Mouse (Mus musculus) kidney, adult 11 months (tissue): ENCODE measurements at regions not wholly inside any gene's neighbourhood (a gene's known extent, or its start where the extent isn't known, plus 50 kb on each side); places are given as distances from the start of the nearest gene placed in this dataset.
A peak's percentile ranks its signal among the peaks of the same experiment; 100 is the strongest.

Experiments used
- DNase-seq: peaks from one replicate; pipeline ENCODE4 v3.0.0; 2022

DNA sequence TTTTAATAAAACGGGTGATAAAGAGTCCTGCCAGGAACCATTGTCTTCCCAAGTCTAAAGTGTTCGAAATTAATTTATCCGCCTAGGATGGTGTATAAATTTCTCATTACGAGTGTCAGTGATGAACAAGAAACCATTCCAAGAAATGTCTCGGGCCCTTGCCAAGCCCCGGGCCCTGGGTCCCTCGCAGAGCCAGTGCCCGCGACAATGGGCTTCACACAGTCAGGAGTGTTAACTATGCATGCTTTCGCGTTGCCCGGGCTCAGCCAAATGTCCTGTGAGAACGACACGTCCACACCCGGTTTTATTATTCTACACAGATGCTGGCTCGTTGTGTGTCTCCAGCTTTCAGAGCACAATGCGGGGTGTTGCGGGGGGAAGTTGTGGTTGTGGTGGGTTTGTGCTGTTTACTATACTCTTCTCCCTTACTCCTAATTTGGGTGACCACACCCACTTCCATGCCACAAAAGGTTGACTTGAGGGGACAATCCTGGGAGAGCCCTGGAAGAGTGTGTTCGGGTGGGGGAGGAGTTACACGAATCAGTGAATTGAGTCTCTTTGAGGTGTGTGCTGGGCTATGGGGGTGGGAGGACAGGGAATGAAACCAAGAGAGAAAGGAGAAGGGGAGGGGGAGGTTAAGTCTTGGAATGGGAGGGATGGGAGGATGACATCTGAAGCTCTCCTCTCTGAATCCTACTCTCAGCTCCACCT is 166.5 kb downstream of the Inhbb start:
- DNase-seq: no peak

DNA sequence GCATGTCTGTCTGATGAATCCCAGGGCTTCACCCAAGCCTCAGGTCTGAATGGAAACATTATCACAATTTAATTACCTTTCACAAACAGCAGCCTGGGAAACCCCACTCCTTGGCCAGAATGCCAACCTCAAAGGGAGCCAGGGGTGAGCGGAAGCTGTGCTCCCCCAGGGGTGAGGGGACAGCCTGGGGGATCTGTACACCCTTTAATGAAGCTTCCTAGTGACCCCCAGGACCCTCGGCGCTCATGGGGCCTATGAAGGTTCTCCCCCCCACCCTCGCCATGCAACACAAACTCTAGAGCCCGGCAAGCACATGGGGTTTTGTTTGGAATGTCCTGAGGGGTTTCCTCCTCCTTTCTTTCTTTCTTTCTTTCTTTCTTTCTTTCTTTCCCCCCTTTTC is 167.1 kb downstream of the Inhbb start:
- no peak for DNase-seq

DNA sequence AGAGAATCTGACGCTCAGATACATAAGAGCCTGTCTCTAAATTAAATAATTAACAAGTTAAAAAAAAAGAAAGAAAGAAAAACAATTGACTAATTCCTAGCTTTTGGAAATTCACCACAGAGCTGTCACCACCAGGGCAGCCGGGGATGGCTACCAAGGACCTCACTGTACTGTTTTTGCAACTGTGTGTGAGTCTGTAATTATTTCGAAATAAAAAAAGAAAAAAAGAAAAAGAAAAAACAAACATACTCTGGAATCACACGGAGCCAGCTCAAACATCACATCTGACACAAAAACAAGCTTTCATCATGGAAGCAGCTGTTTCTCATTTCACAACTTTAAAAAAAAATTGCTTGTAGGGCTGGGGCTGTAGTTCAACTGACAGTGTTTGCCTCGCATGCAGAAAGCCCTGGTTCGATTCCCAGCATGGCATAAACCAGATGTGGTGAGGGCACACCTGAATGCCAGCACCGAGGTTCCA is 168.6 kb downstream of the Inhbb start:
- DNase-seq: no peak

DNA sequence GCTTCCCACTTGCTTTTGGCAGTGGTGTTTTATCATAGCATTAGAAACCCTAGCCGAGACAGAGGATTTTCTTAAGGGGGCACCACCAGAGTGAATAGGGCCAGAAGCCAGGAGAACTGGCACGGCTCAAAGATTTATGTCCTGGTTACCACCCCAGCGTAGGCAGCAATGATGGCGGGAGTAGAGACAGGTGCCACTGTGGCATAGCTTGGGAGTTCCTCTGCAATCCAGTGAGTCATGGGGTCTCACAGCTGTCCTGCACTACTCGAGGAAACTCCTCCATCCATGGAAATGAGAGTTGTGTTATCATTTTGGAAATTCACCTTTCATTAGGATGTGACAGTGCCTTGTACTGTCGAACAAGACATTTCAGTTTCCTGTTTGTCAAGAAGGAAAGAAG is 169.6 kb downstream of the Inhbb start:
- DNase-seq: no peak

DNA sequence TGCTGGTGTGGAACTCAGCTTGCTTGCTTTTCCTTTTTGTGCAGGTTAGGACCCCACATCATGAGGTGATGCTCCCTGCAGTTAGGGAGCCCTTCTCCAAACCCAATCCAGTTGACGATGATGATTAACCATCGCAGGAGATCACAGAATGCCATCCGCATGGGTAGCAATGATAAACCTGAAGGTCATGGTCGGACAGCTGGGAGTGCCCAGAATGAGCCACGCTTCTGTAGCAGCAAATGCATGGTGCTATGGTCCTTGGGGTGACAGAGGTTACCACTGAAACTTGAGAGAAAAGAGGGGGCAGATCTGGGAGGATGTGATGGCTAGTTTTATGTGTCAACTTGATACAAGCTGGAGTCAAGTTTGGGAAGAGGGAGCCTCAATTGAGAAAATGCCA is 170.3 kb downstream of the Inhbb start:
- no peak for DNase-seq

DNA sequence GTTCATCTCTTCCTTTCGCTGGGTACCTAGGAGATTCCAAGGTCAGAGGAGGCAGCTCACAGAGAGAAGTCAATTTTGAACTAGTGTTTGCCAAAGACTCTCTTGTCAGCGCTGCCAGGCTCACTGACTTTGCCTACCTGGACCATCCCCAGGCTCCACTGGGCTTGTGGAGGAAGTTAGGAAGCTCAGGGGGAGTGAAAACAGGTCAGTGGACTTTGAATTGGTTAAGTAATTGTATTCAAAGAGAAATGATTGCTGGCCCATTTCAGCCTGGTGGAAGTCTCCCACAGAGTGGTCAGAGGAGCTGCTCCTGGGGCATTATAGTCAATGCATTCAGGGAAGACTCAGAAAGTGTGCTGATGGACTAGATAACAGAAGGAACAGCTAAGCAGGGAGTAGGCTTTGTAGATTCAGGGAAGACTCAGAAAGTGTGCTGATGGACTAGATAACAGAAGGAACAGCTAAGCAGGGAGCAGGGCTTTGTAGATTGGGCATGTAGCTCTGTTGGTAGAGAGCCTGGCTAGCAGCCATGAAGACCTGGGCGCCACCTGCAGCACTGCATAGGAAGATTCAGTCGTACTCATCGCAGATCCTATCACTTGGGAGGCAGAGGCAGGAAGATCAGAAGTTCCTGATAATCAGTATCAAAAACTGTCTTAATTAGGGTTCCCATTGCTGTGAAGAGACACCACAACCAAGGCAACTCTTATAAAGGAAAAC is 173.1 kb downstream of the Inhbb start:
- peak; percentile 23 for DNase-seq

DNA sequence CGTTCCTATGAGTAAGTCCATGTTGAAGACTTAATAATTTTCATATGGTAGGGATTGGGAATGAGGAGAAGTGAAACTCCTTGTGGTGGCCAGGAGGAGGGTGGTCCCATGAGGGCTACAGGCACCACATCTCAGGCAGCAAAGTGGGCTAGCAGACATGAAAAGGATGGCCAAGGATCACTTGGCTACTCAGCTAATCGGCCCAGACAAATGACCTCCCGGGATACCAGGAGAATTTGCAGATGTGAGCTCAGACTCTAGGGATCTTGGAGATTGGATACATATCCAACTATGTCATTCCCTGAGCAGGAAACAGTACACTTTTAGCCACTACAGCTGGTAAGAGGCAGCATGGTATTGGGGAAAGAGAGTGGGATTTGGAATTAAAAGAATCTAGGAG is 174.9 kb downstream of the Inhbb start:
- DNase-seq: no peak

DNA sequence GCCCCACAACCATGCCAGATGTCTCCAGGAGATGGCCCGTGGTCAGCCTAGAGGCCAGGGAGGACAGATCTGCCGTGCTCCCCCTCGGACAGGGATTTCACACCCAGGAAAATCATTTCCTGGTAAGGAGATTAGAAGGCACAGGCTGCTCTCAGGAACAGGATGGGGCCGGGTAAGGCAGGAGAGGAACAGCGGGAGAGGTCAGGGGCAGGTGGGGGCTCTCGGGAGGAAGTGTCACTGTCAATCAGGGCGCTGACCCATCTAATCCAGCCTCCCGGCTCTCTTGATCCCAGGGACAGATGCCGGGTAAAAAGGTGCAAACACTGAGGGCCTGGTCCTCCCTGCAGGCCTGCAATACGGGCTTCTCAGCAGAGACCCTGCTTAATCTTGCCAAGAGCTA is 183.6 kb downstream of the Inhbb start:
- no peak for DNase-seq

DNA sequence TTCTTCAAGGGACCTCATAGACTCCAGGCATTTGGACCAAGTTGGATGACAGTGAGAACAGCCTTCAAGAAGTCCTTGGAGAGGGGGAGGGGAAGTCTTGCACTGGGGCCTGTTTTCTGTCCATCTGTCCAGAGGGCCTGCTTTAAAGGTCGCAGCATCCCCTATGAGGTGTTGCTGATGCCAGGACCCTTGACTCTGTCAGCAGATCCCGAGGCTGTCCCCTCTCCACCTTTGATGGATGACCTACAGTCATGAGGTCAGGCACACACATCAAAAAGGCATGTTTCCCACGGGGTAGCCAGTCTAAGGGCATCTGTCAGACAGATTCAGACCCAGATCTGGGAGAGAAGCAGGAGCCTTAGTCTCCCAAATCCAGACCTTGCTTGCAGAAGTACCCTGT is 183.4 kb upstream of the Gli2 start:
- no peak for DNase-seq

DNA sequence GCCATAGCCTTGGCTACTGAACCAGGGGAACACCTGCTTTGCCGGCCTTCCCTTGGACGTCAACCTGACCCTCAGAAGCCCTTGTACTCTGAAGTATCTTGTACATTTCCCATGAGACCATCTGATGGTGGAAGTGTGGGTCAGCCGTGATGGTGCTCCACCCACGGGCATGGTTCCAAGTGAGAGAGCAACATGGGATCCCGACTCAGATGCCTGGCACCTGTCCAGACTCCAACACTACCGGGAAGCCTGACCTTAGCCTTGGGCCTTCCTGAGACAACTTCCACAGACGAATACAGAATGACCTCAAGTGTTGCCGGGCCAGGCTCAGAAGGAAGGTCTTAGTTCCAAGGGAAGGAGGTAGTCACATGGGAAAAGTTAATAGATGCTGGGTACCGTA is 181.0 kb upstream of the Gli2 start:
- peak; percentile 76 for DNase-seq

DNA sequence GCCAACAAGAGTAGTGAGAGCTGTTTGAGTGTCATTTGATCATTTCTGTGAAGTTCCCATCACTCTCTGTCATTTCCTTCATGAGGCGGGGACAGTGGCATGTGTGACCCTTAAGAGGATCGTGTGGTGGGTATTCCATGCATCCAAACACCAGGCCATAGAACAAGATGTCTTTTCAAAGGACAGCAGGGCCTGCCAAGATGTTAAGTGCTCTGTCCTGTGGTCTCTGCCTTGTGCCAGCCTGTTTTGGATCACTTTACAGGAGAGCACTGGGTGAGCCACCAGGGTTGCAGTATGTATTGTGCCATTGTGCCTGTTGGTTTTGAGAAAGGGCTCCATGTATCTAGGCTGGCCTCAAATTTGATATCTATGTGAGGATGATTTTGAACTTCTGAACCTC is 173.6 kb upstream of the Gli2 start:
- DNase-seq: no peak

DNA sequence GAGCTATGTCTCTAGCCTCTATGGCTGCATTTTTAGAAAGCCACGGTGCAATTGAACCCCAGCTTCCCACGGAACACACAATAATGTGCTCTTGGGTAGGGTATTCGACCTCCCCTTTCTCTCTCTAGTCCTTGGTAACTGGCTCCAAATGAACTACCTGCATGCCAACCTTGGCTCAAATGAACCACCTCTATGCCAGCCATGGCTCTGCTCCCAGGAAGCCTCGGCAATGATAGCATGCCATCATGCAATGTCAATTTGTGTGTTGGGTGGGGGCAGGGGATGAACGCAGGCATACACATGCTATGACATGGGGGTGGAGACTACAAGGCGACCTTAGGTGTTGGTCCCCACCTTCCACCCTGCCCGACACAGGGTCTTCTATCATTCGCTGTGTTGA is 170.5 kb upstream of the Gli2 start:
- no peak for DNase-seq

DNA sequence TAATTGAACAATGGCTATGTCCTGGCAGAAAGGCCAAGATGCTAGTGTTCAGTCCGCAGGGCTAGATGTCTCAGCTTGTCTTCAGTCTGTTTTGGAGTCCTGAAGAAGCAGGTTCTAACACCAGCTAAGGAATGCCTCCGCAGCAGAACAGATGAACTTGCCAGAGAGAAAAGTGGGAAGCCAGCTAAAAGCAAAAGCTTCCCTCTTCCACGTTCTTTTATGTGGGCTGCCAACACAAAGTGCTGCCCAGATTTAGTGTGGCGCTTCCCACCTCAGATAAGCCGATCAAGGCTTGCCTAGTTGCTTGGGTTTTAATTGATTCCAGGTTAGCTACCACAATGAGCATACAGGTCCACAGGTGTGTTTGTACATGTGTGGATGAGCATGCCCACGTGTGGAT is 168.5 kb upstream of the Gli2 start:
- DNase-seq: no peak

DNA sequence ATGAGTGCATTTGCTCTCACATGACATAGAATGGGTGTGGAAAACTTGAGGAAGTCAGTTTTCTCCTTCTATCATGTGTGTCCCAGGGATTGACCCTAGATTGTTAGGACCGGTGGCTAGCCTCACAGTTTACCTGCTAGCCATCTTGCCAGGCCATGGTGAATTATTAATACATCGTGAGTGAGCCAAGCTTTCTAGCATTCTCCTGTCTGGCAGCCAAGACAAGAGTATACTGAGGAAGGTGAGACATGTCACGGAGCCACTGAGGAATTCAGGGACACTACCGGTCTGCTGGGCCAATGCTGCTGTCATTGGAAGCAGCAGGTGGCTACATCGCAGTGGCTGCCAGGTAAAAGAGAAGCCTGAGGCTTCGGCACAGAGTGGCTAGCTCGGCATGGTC is 167.6 kb upstream of the Gli2 start:
- DNase-seq: peak; percentile 70

DNA sequence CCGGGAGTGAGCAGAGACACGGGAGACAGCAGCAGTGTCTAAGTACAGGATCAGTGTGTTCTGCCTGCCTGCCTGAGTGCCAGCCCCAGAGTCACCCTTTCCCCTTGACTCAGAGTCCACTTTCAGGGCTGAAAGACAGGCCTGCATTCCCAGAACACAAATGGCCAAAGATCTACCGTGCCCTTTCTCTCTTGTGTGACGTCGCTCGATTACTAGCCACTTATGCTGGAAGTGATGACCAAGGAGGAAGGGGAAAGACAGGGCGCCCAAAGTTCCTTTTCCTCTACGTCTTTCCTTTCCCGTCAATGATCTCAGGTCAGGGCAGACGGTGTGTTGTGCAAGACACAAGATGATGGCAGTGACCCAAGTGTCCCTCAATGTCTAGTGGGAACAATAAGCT is 166.4 kb upstream of the Gli2 start:
- DNase-seq: peak; percentile 76

DNA sequence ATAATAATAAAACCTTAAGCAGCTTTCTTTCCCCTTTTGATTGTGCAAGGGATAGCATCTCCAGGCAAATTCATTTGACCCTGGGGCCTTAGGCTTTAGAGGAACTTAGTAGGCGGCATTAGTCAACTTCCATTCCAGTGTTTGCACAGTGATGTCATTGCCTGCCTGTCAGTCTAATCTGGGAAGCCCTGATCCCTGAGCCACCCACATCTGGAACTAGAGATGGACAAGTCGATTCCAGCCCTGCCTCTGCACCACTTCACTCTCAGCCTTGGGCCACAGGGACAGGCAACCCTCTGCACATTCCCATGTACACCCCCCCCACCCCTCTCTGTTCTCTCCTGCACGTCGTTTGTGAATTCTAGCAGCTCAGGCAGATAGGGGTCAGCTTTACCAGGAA is 164.0 kb upstream of the Gli2 start:
- no peak for DNase-seq

DNA sequence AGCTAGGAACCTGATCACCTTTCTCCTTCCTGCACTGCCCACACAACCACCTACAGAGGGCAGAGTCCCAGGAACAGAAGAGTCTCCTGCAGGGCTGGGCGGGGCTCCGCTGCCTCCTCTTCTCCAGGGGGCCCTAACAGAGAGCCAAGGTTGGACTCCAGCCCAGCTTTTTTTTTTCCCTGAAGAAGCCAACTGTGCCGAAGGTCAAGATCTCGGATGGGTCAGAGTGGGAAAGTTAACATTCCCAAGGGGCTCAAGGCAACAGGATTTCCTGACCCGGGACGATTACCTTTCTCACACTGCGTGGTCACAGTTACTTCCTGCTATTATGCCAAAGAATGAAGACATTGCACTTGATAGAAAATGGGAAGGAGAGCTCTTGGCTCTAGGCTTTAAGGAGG is 156.2 kb upstream of the Gli2 start:
- DNase-seq: peak; percentile 84

DNA sequence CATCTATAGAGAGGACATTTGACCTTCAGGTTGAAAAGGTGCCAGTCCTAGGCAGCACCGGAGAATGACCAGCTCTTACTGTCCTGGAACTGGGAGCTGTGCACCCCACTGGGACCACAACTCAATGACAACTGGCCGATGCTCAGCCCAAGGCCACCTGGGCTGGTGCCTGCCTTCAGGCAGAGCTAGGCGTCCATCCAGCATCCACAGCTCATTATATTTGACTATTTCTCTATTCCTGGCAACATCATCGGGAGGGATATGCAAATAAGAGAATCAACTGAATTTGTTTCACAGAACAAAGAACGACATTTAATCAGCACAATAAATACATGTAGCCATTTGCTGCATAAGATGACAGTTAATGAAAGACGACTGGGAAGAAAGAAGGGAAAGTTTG is 149.0 kb upstream of the Gli2 start:
- DNase-seq: no peak

DNA sequence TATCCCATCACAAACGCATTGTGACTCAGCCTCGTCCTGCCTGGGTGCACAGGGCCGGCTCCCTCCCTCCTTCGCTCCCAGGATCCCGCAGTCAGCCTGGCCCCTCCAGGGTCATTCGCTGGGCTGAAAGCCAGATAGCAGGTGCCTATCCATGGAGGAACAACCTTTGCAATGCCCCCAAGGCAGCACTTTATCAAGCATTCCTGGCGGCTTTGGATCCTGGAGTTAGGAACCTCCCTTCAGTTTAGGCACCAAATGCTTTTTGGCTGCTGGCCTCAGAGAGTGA is 143.9 kb upstream of the Gli2 start:
- peak; percentile 78 for DNase-seq

DNA sequence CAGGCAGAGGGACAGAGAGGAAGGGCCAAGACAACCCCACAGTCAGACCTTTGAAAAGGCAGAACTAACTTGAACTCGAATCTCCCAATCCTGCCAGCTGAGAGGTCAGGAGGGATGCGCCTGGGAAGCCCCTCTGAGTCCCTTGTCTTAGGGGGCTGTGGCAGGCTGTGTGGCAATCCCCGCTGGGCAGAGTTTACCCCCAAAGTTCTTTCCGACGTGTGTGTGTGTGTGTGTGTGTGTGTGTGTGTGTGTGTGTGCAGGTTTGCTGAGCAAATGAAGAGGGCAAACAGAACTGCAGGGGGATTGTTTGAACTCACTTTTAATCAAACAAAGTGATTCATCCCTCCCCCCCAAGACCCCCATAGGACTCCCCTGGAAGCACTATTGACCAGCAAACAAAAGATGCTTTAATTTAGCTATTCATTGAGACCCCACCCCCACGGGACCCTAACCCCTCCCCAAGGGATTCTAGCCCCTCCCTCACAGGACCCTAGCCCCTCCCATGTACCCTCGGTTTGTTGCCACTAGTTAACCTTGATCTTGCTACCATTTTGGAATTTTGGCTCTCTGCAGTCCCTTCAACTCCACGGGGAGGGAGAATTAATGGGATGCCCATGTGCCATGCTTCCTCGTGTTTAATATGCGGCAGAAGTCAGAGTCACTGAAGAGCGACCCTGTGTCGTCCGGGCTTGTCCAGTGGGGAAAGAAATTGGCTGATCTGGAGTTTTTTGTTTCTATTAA is 143.4 kb upstream of the Gli2 start:
- no peak for DNase-seq

DNA sequence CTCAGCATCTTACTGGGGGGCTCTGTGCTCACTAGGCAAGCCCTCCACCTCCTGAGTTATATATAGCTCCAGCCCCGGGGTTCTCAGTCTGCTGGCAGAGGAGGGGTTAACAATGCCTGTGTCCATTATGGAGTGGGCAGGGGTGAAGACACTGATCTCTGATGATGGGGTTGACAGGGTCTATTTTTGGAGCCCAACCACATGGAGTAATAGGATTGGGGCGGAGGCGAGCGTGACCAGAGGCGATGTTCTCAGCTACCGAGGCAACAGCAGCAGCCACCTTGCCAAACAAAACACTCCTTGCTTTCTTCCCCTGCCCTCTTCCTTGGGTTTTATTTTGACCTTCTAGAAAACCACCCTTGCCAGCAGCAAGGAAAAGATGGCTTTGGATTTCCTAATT is 141.1 kb upstream of the Gli2 start:
- peak; percentile 25 for DNase-seq

DNA sequence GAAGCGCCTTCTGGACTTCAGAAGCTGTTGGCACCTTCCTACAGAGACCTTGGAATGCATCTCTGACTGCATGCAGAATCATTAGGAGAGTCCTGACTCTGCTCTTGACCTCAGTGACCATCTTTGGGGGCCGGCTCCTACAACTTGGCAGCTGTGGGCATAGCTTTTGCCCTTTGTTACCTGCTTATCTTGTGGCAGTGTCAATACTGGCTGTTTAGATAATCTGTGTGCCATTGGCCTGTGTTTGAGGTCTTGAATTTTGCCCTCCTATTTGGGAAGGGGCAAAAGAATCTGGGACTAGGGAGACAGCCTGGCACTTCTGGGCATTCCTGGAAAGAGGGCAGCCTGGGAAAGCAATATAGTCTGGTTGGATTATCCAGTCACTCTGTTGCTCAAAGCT is 137.8 kb upstream of the Gli2 start:
- DNase-seq: no peak

DNA sequence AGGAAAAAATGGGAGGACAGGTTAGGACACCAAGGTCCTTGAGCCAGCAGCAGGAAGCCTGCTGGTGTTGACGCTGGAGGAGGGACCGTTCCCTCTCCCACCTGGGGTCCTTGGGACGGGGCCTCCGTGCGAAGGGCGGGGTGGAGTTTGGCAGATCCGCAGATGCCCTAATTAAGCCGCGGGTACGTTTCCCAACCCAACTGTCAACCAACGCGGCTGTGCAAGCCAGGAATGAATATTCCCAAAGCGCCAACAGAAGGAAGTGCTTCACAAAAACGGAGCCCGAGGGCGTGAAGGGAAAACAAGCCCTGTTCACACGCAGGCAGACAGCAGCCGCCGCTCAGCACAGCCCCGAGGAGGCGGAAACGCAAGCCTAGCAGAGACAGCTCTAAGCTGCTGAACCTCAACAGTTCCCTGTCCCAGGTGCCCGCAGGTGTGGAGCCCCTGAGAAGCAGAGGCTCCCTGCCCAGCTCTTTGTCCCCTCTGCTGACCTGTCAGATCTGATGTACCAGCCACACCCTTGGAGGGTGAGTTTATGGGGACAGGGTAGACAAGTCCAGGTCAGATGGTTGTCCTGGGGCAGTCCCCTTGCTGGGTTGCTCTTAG is 136.1 kb upstream of the Gli2 start:
- DNase-seq: no peak

DNA sequence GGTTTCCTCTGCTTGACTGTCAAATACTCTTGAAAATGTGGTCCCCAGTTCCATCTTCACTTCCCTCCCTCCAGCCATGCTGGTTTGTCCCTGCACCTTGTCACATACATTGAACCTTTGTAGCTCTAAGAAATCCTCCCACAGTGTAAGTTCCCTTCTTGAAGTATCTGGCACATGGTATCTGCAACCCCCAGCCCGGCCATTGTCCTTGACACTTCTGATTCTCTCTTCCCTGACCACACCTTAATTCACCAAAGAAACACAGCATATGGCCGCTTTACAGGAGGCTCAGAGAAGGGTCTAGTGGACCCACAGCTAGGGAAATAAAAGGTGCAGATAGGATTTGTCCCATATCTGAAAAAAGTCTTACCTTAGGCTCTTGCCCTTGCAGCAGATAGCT is 133.9 kb upstream of the Gli2 start:
- DNase-seq: no peak
